Mouse (Mus musculus) layer of hippocampus, postnatal 10 days (tissue): ENCODE measurements around the gene Ugt1a9. TPM values are rescaled to one million over a fixed set of nuclear protein-coding genes. Genes with fewer than 3 reads are reported as not detected.
A peak's percentile ranks its signal among the peaks of the same experiment; 100 is the strongest.
"Not testable (repeated sequence)": the region's sequence is repeated elsewhere in the genome, so short reads cannot be mapped to it uniquely, and the experiment has no call there.

Source experiments
- DNase-seq, 2 experiments: peaks; one replicate each; pipeline ENCODE4 v3.0.0; 2021; ENCODE audit warnings: low spot score in 2 of 2
- total RNA-seq, 2 experiments: library from RNA; stranded (reverse); gene quantifications; 2 replicates each; pipeline ENCODE4 v1.2.3; 2021

Ugt1a9 gene
- total RNA-seq, 2 experiments from 2014 or later: not detected

DNA sequence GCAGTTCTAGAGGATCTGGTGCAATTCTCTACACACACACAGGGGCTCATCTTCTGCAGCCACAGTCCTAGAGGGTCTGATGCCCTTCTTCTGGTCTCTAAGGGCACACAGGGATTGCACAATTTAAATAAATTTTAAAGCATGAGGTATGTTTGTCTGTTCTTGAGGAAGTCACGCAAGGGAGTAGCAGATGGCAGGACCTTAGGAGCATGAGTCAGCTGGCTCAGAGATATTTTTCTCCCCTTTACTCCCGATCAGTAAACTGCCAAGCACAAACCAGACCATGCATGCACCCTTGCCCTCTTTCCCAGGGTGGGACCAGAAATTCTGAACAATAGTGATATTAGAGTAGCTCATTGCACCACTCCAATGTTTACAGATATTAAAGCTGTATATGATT is 87.8 kb downstream of the Ugt1a9 start:
- no peak for DNase-seq

DNA sequence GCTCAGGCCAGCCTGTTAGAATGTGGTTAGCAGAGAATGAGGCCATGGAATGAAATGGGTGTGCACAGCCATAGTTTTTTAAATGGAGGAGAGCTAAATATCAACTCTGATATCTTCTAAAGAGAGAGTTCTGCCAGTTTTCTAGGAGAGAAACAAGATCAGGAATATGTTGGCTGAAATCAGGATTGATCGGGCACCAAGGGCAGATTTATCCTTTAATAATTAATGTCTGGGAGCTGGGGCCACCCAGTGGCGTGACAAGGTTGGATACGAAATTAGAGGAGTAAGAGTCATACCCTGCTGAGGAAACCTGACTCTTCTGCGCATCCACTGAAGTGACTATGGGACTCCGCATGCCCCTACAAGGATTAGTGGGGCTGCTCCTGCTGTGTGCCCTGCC is 95.1 kb downstream of the Ugt1a9 start, which contains the start of gene Ugt1a5:
Gene Ugt1a5, plus strand, starts transcription at position 302 of the 400 bp plus-strand sequence.
- DNase-seq: no peak

DNA sequence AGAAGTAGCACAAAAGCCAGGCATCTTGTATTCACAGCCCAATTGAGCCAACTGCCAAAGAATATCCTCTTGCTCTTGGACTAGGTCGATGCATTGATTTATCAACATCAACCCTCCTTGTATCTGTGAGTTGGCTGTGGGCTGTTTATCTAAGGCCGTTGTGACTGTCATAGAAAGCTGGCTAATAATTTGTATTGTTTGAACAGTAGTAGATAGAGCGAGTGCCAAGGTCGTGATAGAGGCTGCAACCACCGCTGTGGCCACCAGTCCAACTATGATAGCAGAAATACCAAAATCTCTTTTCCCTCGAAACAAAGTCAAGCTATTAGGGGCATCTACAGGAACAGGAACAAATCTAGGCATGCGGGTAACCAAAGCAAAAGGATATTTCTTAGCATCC is 101.6 kb downstream of the Ugt1a9 start:
- not testable (repeated sequence) for DNase-seq

DNA sequence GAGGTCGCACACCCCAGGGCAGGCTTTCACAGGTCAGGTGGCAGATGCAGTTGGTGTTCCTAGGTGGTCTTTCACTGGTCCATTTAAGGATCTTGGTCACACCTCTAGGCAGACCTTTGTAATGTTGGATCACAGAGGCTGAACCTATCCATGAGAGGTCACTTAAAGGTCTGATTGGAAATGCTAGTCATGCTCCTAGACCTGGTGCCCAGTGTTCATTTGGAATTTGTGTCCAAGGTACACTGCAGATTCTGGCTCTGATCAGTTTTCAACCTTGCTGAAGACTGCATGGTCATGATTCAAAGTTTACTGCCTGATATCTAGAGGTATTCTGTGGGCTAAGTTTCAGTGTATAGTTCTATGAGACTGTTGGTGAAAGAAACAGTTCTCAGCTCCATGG is 109.1 kb downstream of the Ugt1a9 start:
- no peak for DNase-seq

DNA sequence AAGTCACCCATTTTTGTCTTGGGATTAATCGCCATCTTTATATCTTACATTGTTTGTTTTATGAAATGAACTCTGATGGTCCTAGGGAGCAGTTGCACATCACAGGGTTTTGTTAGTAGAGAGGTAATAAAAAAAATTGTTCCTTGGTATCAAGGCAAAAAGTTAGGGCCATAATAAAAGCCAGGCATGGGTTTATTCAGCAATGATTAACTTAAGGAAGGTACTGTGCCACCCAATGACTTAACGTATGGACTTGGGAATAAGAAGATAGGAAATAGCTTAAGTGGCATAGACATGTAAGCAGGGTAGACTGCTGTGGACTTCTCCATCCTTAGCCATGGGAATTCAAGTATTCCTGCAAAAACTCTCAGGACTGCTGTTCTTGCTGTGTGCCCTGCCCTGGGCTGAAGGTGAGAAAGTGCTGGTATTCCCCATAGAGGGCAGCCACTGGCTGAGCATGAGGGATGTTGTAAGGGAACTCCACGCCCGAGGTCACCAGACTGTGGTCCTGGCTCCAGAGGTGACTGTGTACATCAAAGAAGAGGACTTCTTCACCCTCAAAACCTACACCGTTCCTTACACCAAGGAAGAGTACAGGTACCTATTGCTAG is 115.8 kb downstream of the Ugt1a9 start:
- no peak for DNase-seq

DNA sequence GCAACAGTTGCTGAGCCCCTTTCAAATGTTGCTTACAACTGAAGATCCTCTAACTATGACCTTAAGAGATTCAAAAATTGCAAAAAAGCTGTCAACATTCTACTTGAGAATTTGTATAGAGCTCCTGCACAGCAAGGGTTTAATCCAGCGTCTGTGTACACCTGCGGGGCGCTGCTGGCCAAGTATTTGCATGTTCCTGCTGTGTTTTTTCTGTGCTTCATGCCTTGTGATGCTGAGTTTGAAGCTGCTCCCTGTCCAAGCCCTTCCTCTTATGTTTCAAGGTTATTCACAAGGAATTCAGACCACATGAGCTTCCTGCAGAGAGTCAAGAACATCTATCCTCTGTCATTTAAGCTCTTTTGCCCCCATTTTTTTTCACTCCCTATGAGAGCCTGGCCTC is 121.5 kb downstream of the Ugt1a9 start:
- DNase-seq: no peak

DNA sequence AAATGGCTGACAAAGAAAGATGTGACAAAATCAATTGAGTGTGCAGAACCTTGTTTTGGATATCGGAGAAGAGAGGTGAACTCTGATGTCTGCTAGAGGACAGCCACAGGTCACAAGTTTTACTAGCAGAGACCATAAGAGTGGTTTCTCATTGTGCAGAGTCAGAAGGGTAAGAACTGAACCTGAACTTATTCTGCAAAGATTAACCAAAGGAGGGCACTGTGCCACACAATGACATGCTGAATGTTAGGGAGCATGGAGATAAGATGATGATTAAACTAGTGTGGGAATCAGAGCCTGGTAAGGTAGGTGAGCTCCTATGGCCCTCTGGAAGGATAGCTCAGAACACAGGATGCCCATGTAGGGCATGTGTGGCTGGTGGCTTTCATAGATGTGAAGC is 125.1 kb downstream of the Ugt1a9 start:
- DNase-seq: no peak

DNA sequence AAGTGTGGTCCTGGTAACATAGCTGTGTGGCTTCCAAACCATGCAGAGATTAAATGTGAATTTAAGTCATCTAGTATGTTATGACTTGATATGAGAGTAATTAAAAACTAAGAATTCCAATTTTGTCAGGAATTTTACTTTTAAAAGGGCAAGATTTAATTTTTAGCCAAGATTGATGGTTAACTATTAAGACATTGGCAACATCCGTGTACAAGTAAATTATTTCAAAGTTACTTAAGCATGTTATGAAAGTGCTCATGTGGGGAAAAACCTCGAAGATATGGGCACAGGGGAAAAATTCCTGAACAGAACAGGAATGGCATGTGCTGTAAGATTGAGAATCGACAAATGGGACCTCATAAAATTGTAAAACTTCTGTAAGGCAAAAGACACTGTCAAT is 126.8 kb downstream of the Ugt1a9 start:
- no peak for DNase-seq

DNA sequence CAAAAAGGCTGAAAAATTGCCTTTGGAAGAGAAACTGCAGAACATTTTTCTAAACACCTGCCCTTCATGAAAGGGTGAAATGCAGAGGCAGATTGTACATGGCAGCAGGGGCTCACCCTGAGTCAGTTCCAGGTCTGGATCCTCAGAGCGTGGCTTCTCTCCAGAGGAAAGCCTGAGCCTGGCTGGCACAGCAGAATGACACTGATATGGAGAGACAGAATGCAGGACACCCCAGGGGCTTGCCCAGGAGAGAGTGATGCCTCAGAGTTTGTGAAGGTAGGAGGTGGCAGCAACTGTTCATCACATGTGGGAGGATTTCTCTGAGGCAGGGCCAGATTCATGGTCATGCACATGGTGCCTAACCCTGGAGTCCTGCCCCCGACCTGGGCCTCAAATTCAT is 129.4 kb downstream of the Ugt1a9 start:
- DNase-seq: peak; percentile 47 to 49

DNA sequence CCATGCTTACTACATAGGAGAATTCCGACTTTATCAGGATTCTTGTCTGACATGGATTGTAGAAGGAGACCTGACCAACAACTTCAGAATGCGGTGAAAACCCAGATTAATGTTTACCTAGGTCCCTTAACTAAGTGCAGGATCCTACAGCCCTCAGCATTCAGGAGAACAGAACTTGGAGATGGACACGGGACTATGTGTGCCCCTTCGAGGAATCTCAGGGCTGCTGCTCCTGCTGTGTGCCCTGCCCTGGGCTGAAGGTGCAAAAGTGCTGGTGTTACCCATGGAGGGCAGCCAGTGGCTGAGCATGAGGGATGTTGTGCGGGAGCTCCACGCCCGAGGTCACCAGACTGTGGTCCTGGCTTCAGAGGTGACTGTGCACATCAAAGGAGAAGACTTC is 129.9 kb downstream of the Ugt1a9 start, which contains the start of gene Ugt1a2:
Gene Ugt1a2, plus strand, starts transcription at position 146 of the 400 bp plus-strand sequence.
- no peak for DNase-seq

DNA sequence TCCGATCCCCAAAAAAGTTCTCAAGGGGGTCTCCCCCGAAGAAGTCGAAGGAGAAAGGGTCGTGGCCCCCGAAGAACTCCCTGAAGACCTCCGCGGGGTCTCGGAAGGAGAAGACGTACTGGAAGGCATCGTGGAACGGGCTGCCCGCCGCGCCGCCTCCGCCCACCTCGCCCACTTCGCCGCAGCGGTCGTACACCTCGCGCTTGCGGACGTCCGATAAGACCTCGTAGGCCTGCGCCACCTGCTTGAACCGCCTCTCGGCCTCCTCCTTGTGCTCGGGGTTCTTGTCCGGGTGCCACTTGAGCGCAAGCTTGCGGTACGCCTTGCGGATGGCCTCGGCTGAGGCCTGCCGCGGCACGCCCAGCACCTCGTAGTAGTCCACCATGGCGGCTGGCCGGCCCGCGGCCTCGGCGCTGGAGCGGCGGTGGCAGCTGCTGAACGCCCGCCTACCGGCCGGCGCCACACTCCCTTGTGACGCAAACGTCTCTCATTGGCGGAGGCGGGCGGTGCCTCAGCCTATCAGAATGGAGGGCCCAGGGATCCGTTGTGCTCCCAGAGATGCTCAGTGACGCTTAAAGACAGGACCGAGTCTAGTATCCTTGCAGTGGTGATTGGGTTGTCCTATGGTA is 134.8 kb downstream of the Ugt1a9 start, which contains the start of gene Dnajb3:
Gene Dnajb3, minus strand, starts transcription at position 489 of the 629 bp plus-strand sequence.
- DNase-seq: peak; percentile 74 to 81

DNA sequence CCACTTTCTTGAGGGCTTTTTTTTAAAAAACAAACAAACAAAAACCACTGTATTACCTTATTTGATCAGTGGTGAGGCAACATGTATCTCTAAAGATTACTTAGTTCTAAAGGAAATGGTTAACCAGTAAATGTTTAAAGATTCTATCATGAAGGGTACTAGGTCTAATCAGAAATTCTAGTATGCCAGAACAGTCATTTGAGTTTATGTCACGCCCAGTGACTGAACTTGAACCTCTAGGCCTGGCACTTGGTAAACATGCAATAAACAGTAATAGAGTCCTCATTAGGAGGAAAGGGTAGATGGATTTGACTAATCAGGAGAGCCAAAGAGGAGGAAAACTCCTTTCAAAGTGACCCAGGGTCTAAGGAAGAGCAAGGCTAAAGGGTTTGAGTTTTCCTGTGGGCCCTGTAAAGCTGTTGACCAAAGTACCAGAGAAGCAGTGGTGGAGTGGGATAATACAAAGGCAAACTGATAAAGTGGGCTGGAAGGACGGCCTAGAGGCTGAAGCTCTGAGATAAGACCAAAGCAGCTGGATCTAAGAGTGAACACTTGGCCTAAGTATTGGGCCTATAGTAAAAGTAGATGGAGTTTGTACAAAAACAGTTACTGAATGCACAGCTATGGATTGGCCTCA is 136.4 kb downstream of the Ugt1a9 start:
- no peak for DNase-seq

DNA sequence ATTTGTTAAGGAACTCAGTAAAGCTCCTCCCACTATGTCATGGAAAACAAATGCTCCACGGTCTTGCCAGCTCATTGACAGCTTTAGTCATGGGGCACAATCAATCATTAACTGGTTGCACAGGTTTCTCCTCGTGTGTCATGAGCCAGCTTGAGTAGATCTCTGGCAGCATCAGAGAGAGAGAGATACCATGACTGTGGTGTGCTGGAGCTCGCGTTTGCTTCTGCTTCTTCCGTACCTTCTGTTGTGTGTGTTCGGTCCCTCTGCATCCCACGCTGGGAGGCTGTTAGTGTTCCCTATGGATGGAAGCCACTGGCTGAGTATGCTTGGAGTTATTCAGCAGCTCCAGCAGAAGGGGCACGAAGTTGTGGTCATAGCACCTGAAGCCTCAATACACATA is 141.2 kb downstream of the Ugt1a9 start, which contains the start of gene Ugt1a1:
Gene Ugt1a1, plus strand, starts transcription at position 148 of the 400 bp plus-strand sequence.
- peak in 1 of 2 experiments; percentile 17 for DNase-seq

DNA sequence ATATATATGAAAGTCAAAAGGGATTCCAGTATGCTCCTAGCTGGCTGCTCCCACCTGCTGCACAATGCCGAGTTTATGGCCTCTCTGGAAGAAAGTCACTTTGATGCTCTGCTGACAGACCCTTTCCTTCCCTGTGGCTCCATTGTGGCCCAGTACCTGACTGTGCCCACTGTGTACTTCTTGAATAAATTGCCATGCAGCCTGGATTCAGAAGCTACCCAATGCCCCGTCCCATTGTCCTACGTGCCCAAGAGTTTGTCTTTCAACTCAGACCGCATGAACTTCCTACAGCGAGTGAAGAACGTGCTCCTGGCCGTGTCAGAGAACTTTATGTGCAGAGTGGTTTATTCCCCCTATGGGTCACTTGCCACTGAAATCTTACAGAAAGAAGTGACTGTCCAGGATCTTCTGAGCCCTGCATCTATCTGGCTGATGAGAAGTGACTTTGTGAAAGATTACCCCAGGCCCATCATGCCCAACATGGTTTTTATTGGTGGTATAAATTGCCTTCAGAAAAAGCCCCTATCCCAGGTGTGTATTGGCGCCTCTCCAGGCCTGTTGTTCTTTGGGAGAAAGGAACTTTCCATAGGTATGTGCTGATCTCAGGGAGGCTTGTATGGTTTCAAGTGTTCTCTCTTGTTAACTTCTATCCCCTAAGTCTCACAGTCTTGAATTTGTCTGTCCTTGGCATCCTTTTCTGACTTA is 141.9 kb downstream of the Ugt1a9 start:
- no peak for DNase-seq

DNA sequence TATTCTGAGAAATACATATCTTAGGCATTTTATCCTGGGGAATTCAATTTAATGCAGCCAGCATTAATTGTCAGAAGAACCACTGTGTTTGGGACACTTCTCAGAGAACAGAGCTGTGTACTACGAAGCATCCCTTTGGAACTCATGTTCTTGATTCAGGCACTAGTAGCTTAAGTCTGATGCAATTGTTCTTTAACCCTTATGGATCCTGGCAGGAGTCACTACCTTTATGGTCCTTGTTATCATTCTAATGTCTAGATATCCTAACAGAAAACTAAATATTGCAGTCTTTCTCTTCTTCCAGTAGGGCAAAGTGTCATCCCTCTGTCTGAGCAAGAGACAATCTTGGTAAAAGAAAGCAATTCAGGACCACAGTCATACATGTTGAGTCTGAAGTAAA is 142.5 kb downstream of the Ugt1a9 start:
- no peak for DNase-seq

DNA sequence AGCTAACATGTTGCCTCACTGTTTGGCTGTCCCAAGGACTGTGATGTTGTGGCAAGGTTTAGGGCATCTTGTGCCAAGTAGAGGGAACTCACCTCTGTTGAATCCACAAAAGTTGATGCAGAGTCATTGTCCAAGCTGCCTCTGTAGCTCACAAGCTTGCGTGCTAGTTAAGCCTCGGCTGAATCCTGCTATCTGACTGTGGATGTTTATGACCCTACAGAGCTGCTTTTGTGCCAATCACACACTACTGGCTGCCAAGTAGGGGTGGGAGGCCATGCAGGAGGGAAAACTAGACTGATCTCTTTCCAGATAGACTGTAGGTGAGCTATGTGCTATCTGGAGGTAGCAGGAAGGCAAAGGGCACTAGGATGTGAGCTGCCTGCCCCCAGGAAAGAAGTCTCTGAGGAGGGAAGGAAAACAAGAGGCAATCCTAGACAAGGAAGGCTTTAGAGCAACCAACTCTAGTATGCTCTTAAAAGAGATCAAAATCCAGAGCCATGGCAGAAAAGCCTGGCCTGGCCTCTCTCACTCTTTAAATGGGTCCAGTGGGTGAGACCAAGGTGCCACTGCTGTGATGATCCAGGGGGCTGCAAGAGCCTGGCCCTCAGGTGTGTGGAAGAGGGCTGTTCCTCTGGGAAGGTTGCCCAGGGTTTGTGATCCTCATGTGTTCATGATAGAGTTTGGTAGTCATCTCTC is 143.3 kb downstream of the Ugt1a9 start:
- no peak for DNase-seq

DNA sequence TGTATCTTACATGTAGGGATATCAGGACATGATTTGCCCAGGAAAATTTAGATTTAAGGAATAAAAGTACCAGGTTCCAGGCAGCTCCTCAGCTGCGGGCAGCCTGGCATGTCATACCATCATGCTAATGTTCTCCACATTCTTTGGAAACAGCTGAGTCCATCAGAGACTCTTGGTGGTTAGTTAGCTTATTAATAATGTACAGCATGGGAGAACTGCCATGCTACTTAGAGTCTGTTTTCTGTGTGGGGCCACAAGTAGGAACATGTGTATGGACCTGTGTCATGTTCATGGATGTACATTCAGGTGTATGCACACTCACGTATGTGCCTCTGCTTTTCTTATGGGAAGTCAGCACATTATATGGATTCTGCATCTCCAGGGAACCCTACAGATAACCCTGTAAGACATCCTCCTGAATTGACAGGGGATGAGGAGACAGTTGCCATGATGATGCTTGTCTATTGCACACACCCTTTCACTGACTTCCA is 143.9 kb downstream of the Ugt1a9 start:
- DNase-seq: no peak

DNA sequence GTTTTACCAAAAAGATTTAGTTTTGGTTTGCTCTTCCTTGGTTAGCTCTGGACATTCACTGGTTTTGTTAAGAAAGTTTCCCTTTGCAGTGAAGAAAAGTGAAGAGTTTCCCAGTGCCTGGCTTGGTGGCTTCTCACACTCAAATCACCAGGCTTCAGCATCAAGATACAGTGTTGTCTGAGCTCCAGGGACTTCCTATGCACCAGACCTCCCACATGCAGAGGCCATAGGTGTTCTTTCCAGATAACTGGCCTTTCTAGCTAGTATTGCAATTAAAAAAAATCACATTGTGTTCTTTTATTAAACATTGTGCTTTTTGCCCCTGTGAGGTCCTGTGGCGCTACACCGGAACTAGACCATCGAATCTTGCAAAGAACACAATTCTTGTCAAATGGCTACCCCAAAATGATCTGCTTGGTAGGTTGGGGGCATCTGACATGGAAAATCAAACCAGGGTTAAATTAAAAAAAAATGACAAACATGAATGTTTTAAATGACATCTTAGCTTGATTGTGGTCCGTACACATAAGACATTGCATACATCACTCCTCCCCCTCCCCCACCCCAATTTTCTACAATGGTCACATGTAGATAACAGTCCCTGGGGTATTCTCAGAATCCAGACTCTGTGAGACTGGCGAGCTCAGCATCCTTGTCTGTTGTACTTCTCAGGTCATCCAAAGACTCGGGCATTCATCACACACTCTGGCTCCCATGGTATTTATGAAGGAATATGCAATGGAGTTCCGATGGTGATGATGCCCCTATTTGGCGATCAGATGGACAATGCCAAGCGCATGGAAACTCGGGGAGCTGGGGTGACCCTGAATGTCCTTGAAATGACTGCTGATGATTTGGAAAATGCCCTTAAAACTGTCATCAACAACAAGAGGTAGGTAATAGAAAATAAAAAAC is 145.1 kb downstream of the Ugt1a9 start:
- no peak for DNase-seq

DNA sequence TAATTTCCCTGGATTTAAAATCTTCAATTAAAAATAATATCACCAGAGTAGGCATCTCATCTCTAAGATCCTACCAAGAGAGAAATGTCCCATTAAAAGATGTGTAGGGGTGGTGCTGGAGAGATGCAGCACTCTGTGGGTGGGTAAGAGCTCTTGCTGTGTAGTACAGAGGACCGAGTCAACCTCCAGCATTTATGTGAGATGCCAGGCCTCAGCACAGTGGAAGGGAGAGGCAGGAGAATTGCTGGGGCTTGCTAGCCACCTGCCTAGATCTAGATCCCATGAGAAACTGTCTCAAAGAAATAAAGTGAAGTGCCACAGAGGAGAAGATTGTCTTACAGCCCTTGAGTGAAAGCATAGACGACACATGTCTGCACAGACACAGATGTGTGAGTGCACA is 146.0 kb downstream of the Ugt1a9 start:
- DNase-seq: no peak

DNA sequence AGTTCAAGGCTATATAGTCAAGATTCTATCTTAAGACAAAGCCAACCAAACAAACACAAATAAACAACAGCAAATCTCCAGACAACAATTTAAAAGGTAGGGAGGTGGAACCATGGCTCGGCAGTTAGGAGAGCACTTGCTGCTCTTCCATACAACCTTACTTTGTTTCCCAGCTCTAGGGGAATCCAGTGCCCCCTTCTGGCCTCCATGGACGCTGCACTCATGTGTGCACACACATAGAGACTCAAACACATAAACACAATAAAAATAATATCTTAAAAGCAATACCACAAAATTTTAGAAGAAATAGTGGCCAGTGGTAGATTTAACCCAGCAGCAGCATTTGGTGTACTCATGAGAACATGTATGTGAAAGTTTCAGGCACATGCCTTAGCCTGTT is 146.5 kb downstream of the Ugt1a9 start:
- DNase-seq: no peak
